Mouse (Mus musculus): Measurements from ENCODE around the gene Klf3.

GRCm38 (mm10) chr5:64812983-64813304 lies 9.8 kb downstream of the Klf3 start:
- TF ChIP-seq CTCF (IDR thresholded peaks at IDR 0.05; ENCODE audit: insufficient read depth, low read length) (no peak), POLR2A (IDR thresholded peaks at IDR 0.05; ENCODE audit: borderline replicate concordance, extremely low read depth, low read depth, low read length) (no peak)
